Mouse (Mus musculus) forebrain, embryonic 16.5 days (tissue): ENCODE data around the gene Elf2. TPM values are rescaled to one million over a fixed set of nuclear protein-coding genes. Genes with fewer than 3 reads are reported as not detected.

Source experiments
- ATAC-seq: fragments of 200-750 bp; cut with Nextera tagmentation; 2 replicates; pipeline ENCODE4 v1.8.0; 2017; ENCODE audit warnings: mild to moderate bottlenecking, moderate library complexity
- H3K27ac ChIP-seq: fragments of 300-500 bp; sonication (generic); 2 replicates; pipeline ENCODE4 v1.5.1; 2014; ENCODE audit warnings: low read length, control low read depth
- H3K27me3 ChIP-seq: fragments of 300-500 bp; sonication (generic); replicated peaks from 2 replicates; pipeline ENCODE4 v1.6.1; 2014; ENCODE audit warnings: low read length; ENCODE audit not compliant: control insufficient read depth, insufficient read depth
- H3K36me3 ChIP-seq: fragments of 300-500 bp; sonication (generic); 2 replicates; pipeline ENCODE4 v1.6.1; 2014; ENCODE audit not compliant: control insufficient read depth, insufficient read depth
- H3K4me1 ChIP-seq: fragments of 300-500 bp; sonication (generic); replicated peaks from 2 replicates; pipeline ENCODE4 v1.6.1; 2014; ENCODE audit warnings: low read length; ENCODE audit not compliant: control insufficient read depth, insufficient read depth
- H3K4me2 ChIP-seq: fragments of 300-500 bp; sonication (generic); 2 replicates; pipeline ENCODE4 v1.6.1; 2014; ENCODE audit warnings: mild to moderate bottlenecking, low read length, control low read depth
- H3K4me3 ChIP-seq: fragments of 300-500 bp; sonication (generic); replicated peaks from 2 replicates; pipeline ENCODE4 v1.5.1; 2014; ENCODE audit warnings: mild to moderate bottlenecking, low read length, control low read depth
- H3K9ac ChIP-seq: fragments of 300-500 bp; sonication (generic); replicated peaks from 2 replicates; pipeline ENCODE4 v1.6.1; 2014; ENCODE audit warnings: low read depth, low read length, control low read depth
- H3K9me3 ChIP-seq: fragments of 300-500 bp; sonication (generic); 2 replicates; pipeline ENCODE4 v1.6.1; 2016; ENCODE audit warnings: low read length; ENCODE audit not compliant: control insufficient read depth
- WGBS: fragments of 180-500 bp; shearing (Covaris S2); extraction: QIAGEN DNeasy Blood & Tissue Kit; methylation state at CpG from one replicate; pipeline ENCODE4 v1.1.7; 2014; 5-methylcytosine and 5-hydroxymethylcytosine counted together
- polyA plus RNA-seq: library from polyadenylated mRNA; unstranded; fragments of >200 nt; fragmentation: Nextera tagmentation; extraction: Ambion mirVana; gene quantifications from 2 replicates; pipeline ENCODE4 v1.2.1, GENCODE M21; 2015

The Elf2 gene
- polyA plus RNA-seq, 1 experiment from 2014 or later, result 46.2 TPM

DNA sequence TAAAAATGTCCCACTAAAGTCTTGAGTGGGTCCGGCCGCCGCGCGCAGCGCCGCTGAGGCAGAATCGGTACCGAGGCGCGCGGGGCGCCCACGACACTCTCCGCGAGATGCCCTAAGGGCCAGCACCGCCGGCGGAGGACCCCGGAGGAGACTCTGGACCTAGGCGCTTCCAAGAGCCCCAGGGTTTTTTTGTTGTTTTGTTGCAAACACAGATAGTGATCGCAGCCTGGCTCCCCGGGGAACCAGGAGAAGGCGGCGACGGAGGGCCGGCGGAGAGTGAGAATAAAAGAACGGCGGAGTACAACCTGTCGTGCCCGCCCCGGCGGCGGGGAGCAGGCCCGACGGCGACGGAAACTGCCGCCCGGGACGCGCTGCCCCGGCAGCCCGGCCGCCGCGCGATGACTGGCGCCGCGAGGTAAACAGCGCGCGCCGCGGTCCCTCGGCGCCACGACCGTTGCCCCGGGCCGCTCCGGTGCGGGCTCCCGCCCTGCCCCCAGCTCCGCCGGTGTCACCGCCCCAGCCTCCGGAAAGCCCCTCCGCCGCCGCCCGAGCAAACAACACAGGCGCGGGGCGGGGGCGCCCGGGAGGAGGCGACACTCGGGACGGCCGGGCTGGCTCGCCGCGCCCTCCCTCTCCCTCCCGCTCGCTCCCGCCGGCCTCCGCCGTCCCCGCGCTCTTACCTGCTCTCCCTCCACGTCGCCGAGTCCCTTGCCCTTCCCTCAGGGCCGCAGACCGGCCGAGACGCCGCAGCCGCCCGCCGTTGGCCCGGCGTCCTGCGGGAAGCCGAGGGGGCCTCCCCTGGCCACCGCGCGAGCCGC lies 520 bp downstream of the Elf2 start:
- Histone ChIP-seq H3K4me3 (peak overlapping the region; percentile 90), H3K4me2 (peak overlapping the region; percentile 85), H3K27me3 (no peaks in the 10 kb centered on the region), H3K27ac (peak overlapping the region; percentile 99), H3K36me3 (no peaks in the 10 kb centered on the region), H3K9me3 (no peaks in the 10 kb centered on the region), H3K9ac (peak overlapping the region; percentile 94), H3K4me1 (peaks cover 8% of the 10 kb centered on the region)
- WGBS, result under 1% methylated on average over 93 of the region's 113 CpGs
- ATAC-seq, result peak; percentile 35

DNA sequence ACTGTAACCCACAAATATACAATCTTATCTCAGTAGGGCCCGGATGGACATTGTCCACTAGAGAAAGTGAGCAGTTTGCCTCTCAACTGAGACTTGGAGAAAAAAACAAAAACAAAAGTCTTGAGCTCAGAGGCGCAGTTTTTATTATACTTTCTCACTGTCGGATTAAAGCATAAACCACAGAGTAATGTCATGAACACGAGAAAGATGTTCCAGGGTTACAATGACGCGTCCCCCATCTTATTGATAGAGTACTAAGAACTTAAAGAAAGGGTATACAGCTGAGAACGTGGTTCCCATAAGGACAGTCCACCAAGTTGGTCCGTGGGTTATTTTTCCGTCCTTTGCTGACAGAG lies 1.1 kb downstream of the Elf2 start:
- Histone ChIP-seq H3K4me3 (peak overlapping the region; percentile 90), H3K4me1 (peaks cover 8% of the 10 kb centered on the region), H3K27ac (peak overlapping the region; percentile 99), H3K9ac (peak overlapping the region; percentile 94), H3K36me3 (no peaks in the 10 kb centered on the region), H3K9me3 (no peaks in the 10 kb centered on the region), H3K27me3 (no peaks in the 10 kb centered on the region), H3K4me2 (peak overlapping the region; percentile 85)
- no peak for ATAC-seq
- under 1% methylated on average over 9 of the region's 9 CpGs for WGBS

DNA sequence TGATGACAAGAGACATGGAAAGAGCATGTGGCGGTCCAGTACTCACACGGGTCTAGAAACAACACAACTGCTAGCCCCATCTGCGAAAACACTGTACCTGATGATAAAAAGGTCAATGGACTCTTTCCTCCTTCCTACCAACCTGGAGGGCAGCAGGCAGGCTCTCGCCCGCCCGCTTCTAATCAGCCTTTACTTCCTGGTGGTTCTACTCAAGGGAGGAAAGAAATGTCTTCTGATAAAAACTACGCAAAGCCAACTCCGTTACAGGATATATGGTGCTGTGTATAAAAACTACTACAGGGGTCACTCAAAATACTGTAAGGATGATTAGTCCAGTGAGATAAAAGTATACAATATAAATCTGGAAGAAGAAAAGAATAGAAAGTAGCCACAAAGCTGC lies 5.1 kb downstream of the Elf2 start:
- 95% methylated on average over 8 of the region's 8 CpGs for WGBS
- no peak overlapping the region for H3K27ac ChIP-seq
- H3K4me3 ChIP-seq, result no peak overlapping the region
- H3K36me3 ChIP-seq, result no peaks in the 10 kb centered on the region
- no peaks in the 10 kb centered on the region for H3K27me3 ChIP-seq
- no peak overlapping the region for H3K9ac ChIP-seq
- peaks cover 16% of the 10 kb centered on the region for H3K4me1 ChIP-seq
- no peaks in the 10 kb centered on the region for H3K9me3 ChIP-seq
- no peak for ATAC-seq
- H3K4me2 ChIP-seq, result no peak overlapping the region

DNA sequence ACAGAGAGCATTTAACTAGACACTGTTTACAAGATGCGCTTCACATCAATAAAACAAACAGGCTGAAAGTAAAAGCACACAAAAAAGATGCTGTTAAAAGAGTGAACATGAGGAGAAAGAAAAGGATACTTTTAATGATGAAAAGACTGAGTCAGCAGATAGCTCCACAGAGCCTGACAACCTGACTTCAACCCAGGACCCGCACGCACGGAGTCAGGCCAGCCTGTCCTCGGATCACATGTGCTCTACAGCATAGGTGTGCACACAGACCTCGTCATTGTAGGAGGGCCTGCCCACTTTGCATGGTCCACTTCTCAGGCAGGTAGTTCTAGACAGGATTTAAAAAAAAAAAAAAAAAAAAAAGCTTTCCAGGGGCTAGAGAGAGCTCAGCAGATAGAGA lies 6.5 kb downstream of the Elf2 start:
- Histone ChIP-seq H3K4me3 (no peak overlapping the region), H3K4me1 (peaks cover 14% of the 10 kb centered on the region), H3K9ac (no peak overlapping the region), H3K36me3 (no peaks in the 10 kb centered on the region), H3K4me2 (no peak overlapping the region), H3K27me3 (no peaks in the 10 kb centered on the region), H3K27ac (no peak overlapping the region), H3K9me3 (no peaks in the 10 kb centered on the region)
- no peak for ATAC-seq
- WGBS, result 76% methylated on average over 6 of the region's 6 CpGs

DNA sequence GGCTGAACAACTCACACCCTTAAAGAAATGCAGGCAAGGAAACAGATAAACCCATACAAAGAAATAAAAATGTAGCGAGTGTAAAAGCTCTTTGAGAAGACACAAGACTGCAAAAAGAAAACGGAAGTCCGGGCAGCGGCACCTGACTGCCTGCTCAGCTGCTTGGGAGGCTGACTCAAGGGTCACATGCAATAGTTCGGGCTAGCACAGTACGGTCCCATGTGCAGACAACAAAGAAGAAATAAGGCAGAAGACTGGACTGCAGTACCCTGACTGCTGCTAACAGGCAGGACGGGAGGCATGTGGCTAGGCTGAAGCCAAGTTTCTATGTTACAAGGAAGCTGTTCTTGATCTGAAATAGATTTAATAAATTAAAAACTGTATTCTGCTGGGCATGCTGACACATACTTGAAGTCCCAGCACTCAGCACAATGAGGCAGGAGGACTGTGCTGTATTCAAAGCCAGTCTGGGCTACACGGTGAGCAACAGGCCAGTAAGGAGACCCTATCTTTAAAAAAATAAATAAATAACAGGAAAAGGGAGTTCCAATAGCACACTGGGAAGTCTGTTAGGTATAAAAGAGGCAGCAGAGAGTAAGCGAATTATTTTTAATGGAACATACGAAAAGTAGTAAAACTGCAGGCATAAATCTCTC lies 7.1 kb downstream of the Elf2 start:
- Histone ChIP-seq H3K4me1 (peaks cover 11% of the 10 kb centered on the region), H3K4me2 (peak overlapping the region; percentile 8; the same call in 1 of the 2 replicates), H3K27me3 (no peaks in the 10 kb centered on the region), H3K9me3 (no peaks in the 10 kb centered on the region), H3K27ac (no peak overlapping the region), H3K4me3 (no peak overlapping the region), H3K9ac (0 out of 2 replicates have a peak overlapping the region, but pooled peaks have one; percentile 11), H3K36me3 (no peaks in the 10 kb centered on the region)
- ATAC-seq, result peak; percentile 70; the same call in 1 of the 2 replicates
- WGBS, result 44% methylated on average over 10 of the region's 10 CpGs

DNA sequence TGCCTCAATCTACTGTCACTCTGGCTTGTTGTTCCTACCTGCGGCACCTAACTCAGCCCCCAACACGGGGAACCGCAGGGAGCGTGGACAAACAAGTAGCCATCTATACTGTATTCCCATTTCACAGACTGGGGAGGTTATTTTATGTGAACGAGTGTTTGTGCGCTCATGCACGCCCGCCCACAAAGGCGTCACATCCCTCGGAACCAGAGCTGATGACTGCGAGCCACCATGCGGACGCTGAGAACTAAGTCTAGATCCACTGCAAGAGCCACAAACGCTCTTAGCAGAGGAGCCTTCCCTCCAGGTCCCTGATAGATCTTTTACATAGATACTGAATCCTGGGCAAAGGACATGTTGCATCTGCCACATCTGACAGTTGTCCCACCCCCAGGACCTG lies 10.4 kb downstream of the Elf2 start:
- Histone ChIP-seq H3K9ac (no peak overlapping the region), H3K27me3 (no peaks in the 10 kb centered on the region), H3K36me3 (no peaks in the 10 kb centered on the region), H3K4me2 (no peak overlapping the region), H3K9me3 (no peaks in the 10 kb centered on the region), H3K4me3 (no peak overlapping the region), H3K27ac (no peak overlapping the region), H3K4me1 (peaks cover 10% of the 10 kb centered on the region)
- ATAC-seq, result no peak
- 89% methylated on average over 14 of the region's 14 CpGs for WGBS

DNA sequence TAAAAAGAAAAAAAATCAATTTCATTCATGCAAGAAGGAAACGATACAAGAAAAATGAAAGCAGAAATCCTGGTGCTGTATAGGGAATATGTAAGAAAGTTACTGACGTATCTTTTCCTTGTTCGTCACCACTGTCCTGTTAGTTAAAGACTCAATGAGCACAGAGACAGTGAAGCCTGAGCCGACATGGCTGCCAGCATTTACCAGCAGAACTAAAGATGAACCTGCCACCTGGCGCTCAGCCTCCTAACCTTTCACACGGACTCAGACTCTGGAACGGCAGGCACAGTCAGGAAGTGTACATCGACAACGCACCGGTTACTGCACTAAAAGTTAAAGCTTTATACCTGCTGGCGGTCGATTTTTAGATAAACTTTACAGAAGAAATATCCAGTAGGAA lies 11.9 kb downstream of the Elf2 start:
- Histone ChIP-seq H3K27me3 (no peaks in the 10 kb centered on the region), H3K4me3 (no peak overlapping the region), H3K4me1 (peaks cover 9% of the 10 kb centered on the region), H3K9ac (no peak overlapping the region), H3K36me3 (no peaks in the 10 kb centered on the region; the same call in 1 of the 2 replicates), H3K9me3 (no peaks in the 10 kb centered on the region), H3K27ac (no peak overlapping the region), H3K4me2 (no peak overlapping the region)
- 87% methylated on average over 12 of the region's 12 CpGs for WGBS
- ATAC-seq, result no peak

DNA sequence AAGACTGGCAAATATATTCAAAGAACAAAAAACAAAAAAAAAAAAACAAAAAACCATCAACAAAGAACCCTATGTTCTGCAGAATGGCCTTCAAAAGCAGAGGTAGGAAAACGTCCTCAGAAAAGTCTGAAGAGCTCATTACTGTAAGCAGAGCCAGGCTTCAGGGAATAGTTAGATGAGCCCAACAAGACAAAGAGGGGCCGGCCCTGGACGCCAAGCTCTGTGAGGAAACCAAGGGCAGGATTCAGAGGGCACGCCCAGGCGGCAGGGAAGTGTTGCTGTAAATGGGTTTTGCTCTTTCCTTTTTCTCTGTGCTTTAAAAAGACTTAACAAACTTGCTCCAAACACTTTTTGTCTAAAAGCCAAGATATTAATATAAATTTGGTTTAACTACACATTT lies 12.6 kb downstream of the Elf2 start:
- 65% methylated on average over 5 of the region's 5 CpGs for WGBS

DNA sequence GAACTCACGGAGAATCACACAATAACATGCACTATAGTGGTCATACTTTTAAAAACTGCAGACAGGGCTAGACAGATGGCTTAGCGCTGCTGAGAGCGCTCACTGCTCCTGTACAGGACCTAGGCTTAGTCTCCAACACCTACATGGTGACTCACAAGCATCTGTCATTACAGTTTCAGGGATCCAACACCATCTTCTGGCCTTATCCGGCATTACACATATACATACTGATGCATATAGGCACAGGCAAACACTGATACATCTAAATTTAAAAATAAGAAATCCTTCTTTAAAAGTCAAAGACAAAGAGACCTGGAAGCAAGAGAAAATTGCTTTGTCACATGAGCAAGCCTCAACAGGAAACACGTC lies 13.1 kb downstream of the Elf2 start:
- WGBS, result 89% methylated on average over 5 of the region's 5 CpGs
- H3K4me3 ChIP-seq, result no peak overlapping the region
- no peak overlapping the region for H3K27ac ChIP-seq
- peak; percentile 52; the same call in 1 of the 2 replicates for ATAC-seq
- no peak overlapping the region for H3K4me2 ChIP-seq
- peaks cover 2% of the 10 kb centered on the region for H3K36me3 ChIP-seq
- H3K27me3 ChIP-seq, result no peaks in the 10 kb centered on the region
- H3K9me3 ChIP-seq, result no peaks in the 10 kb centered on the region
- H3K4me1 ChIP-seq, result peaks cover 2% of the 10 kb centered on the region; the same call in 1 of the 2 replicates
- H3K9ac ChIP-seq, result no peak overlapping the region

More for the DNA sequence above, 12.6 kb downstream of the Elf2 start:
- Histone ChIP-seq H3K4me1 (peaks cover 2% of the 10 kb centered on the region; the same call in 1 of the 2 replicates), H3K27me3 (no peaks in the 10 kb centered on the region), H3K27ac (no peak overlapping the region), H3K9ac (no peak overlapping the region), H3K4me2 (no peak overlapping the region), H3K4me3 (no peak overlapping the region), H3K9me3 (no peaks in the 10 kb centered on the region), H3K36me3 (peaks cover 2% of the 10 kb centered on the region)
- ATAC-seq, result no peak
